In genomic region chr5:64389202-64389929, GRCm38 (mm10) we compare ENCODE assay signal across 8 mouse cellular contexts.
A peak's percentile ranks its signal among the peaks of the same experiment; 100 is the strongest.
DNase-seq lines count a peak whose midpoint lies in the region; ATAC-seq and TF ChIP-seq lines count a peak whose summit lies in the region.

No protein-coding gene starts in this region.

- peaks cover 17% of the 10 kb centered on the region for H3K4me1 ChIP-seq in embryonic facial prominence, embryonic 15.5 days
- H3K4me1 ChIP-seq in hindbrain, embryonic 16.5 days (ENCODE audit: control insufficient read depth, insufficient read depth, low read depth, low read length), result peaks cover 7% of the 10 kb centered on the region; the same call in 1 of the 2 replicates
- H3K4me1 ChIP-seq in midbrain, embryonic 14.5 days (ENCODE audit: control insufficient read depth, insufficient read depth, low read length), result peaks cover 12% of the 10 kb centered on the region

- H3K4me3 ChIP-seq in layer of hippocampus, adult 2 months, result no peak overlapping the region
- no peak overlapping the region for H3K4me3 ChIP-seq in embryonic facial prominence, embryonic 15.5 days (replicated peaks)
- H3K4me3 ChIP-seq in hindbrain, embryonic 16.5 days (ENCODE audit: low read length), result no peak overlapping the region
- H3K4me3 ChIP-seq in midbrain, embryonic 14.5 days (replicated peaks; ENCODE audit: low read depth, low read length), result no peak overlapping the region

- intact Hi-C loops in left cerebral cortex, postnatal 4 days (cut with DNase I), result no loop called here

- H3K9ac ChIP-seq in embryonic facial prominence, embryonic 15.5 days, result no peak overlapping the region
- peak overlapping the region; percentile 29; the same call in 1 of the 2 replicates for H3K9ac ChIP-seq in hindbrain, embryonic 16.5 days (ENCODE audit: low read depth, low read length)
- H3K9ac ChIP-seq in midbrain, embryonic 14.5 days (replicated peaks; ENCODE audit: low read length), result no peak overlapping the region

- DNase-seq in layer of hippocampus, adult 2 months (ENCODE audit: low spot score in 2 of 2), result no peak
- DNase-seq in layer of hippocampus, postnatal 36 days, result no peak
- DNase-seq in midbrain, embryonic 14.5 days, result peak; percentile 30
- DNase-seq in cerebellum, adult 8-10 months, result no peak
- DNase-seq in left cerebral cortex, postnatal 4 days, result no peak
- no peak for DNase-seq in frontal cortex, postnatal 10 days (ENCODE audit: low spot score in 2 of 2)

- 19% methylated on average over 6 of the region's 6 CpGs for WGBS in embryonic facial prominence, embryonic 15.5 days
- WGBS in hindbrain, embryonic 16.5 days, result 10% methylated on average over 6 of the region's 6 CpGs
- 30% methylated on average over 6 of the region's 6 CpGs for WGBS in midbrain, embryonic 14.5 days

- no peak overlapping the region for H3K4me2 ChIP-seq in embryonic facial prominence, embryonic 15.5 days (replicated peaks)
- no peak overlapping the region for H3K4me2 ChIP-seq in hindbrain, embryonic 16.5 days (ENCODE audit: low read length)
- H3K4me2 ChIP-seq in midbrain, embryonic 14.5 days (ENCODE audit: low read length), result no peak overlapping the region

- no peaks in the 10 kb centered on the region for H3K27me3 ChIP-seq in embryonic facial prominence, embryonic 15.5 days
- H3K27me3 ChIP-seq in hindbrain, embryonic 16.5 days (replicated peaks; ENCODE audit: control insufficient read depth, insufficient read depth, low read length), result no peaks in the 10 kb centered on the region
- H3K27me3 ChIP-seq in midbrain, embryonic 14.5 days (ENCODE audit: control insufficient read depth, insufficient read depth, low read length), result no peaks in the 10 kb centered on the region

- peak; percentile 12; the same call in 1 of the 2 replicates for ATAC-seq in embryonic facial prominence, embryonic 15.5 days (ENCODE audit: insufficient number of reproducible peaks, low FRiP score, low TSS enrichment, low read depth)
- peak; percentile 55 for ATAC-seq in hindbrain, embryonic 16.5 days
- ATAC-seq in midbrain, embryonic 14.5 days (ENCODE audit: low FRiP score, low TSS enrichment), result 0 out of 2 replicates have a peak, but pooled peaks have one; percentile 31

- TF ChIP-seq CTCF in layer of hippocampus, adult 2 months (conservative IDR thresholded peaks at IDR 0.05), result no peak

- H3K9me3 ChIP-seq in embryonic facial prominence, embryonic 15.5 days (replicated peaks), result no peaks in the 10 kb centered on the region
- H3K9me3 ChIP-seq in hindbrain, embryonic 16.5 days (ENCODE audit: control insufficient read depth, low read length), result no peaks in the 10 kb centered on the region
- H3K9me3 ChIP-seq in midbrain, embryonic 14.5 days (ENCODE audit: control insufficient read depth, low read length), result no peaks in the 10 kb centered on the region

- peak overlapping the region; percentile 43; the same call in 1 of the 2 replicates for H3K27ac ChIP-seq in layer of hippocampus, adult 2 months
- H3K27ac ChIP-seq in embryonic facial prominence, embryonic 15.5 days (replicated peaks), result no peak overlapping the region
- no peak overlapping the region for H3K27ac ChIP-seq in hindbrain, embryonic 16.5 days (ENCODE audit: low read depth, low read length)
- no peak overlapping the region for H3K27ac ChIP-seq in midbrain, embryonic 14.5 days (replicated peaks; ENCODE audit: low read depth, low read length)

- no peaks in the 10 kb centered on the region for H3K36me3 ChIP-seq in embryonic facial prominence, embryonic 15.5 days
- no peaks in the 10 kb centered on the region for H3K36me3 ChIP-seq in hindbrain, embryonic 16.5 days (ENCODE audit: control insufficient read depth, insufficient read depth, low read length)
- no peaks in the 10 kb centered on the region for H3K36me3 ChIP-seq in midbrain, embryonic 14.5 days (ENCODE audit: control insufficient read depth, insufficient read depth, low read length)
